Mouse (Mus musculus): ENCODE results near the gene Palld. TPM values are rescaled to one million over a fixed set of nuclear protein-coding genes. Genes with fewer than 3 reads are reported as not detected.

Gene Palld
- polyA plus RNA-seq, 1 experiment from 2014 or later, result 18.1 TPM

DNA sequence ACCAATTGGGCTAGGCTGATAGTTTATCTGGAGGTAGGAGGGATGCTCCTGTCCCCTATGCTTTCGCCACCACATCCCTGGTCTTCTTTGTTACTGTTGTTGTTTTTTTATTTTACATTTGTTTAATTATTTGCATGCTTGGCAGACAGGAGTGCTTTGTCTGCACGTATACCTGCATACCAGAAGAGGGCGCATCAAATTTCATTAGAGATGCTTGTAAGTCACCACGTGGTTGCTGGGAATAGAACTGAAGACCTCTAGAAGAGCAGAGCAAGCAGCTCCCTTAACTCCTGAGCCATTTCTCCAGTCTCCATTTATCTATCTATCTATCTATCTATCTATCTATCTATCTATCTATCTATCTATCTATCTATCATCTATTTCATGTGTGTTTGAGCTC is 166.4 kb downstream of the Palld start:
- WGBS, result 58% methylated on average over 4 of the region's 4 CpGs
- no peak overlapping the region for H3K4me3 ChIP-seq

DNA sequence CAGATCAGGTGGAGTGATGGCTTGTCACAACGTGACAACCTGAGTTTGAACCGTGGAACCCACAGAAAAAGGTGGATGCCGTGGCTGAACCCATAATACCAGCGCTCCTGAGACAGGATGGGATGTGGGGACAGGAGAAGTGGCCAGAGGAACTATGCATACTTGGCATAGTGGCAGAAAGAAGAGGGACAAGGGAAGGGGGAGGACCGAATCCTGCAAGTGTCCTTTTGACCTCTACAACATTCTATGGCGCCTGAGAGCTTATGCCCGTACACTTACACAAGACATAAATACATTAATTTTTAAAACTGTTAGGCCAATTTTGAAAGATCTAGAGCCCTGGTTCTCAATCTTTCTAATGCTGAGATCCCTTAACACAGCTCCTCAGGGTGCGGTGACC is 168.3 kb downstream of the Palld start:
- no peak overlapping the region for H3K9ac ChIP-seq
- no peak overlapping the region for H3K4me3 ChIP-seq
- ATAC-seq (ENCODE audit: low FRiP score, low read depth), result no peak
- H3K4me1 ChIP-seq (replicated peaks), result no peaks in the 10 kb centered on the region
- no peak overlapping the region for H3K4me2 ChIP-seq
- no peaks in the 10 kb centered on the region for H3K27me3 ChIP-seq
- WGBS, result 96% methylated on average over 8 of the region's 8 CpGs
- H3K9me3 ChIP-seq, result no peaks in the 10 kb centered on the region
- H3K27ac ChIP-seq (replicated peaks), result no peak overlapping the region
- no peaks in the 10 kb centered on the region for H3K36me3 ChIP-seq

More for the DNA sequence above, 166.4 kb downstream of the Palld start:
- Histone ChIP-seq H3K9ac (no peak overlapping the region), H3K36me3 (no peaks in the 10 kb centered on the region), H3K27ac (replicated peaks) (no peak overlapping the region), H3K4me1 (replicated peaks) (no peaks in the 10 kb centered on the region), H3K4me2 (no peak overlapping the region), H3K9me3 (no peaks in the 10 kb centered on the region), H3K27me3 (no peaks in the 10 kb centered on the region)
- ATAC-seq (ENCODE audit: low FRiP score, low read depth), result no peak

DNA sequence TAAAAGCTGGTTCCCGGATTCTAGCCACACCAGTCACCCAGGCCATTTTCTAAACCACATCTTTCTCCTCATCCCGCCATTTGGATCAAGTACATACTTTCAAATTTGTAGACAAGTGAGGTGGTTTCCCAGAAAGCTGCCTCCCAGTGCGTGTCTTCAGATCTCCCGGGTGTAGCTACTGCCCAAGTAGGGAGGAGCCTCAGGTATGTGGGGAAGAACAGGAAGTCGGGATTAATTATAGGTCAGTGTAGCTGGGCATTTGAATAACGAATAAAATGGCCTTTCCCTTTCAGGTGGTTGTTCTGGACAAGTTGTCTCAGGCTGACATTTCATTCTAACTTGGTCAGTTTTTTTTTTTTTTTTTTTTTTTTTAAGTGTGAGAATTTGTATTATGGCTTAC is 170.3 kb downstream of the Palld start:
- H3K9me3 ChIP-seq, result no peaks in the 10 kb centered on the region
- H3K4me2 ChIP-seq, result no peak overlapping the region
- no peaks in the 10 kb centered on the region for H3K4me1 ChIP-seq (replicated peaks)
- no peaks in the 10 kb centered on the region for H3K36me3 ChIP-seq
- H3K4me3 ChIP-seq, result no peak overlapping the region
- H3K27ac ChIP-seq (replicated peaks), result no peak overlapping the region
- H3K9ac ChIP-seq, result no peak overlapping the region
- WGBS, result 88% methylated on average over 6 of the region's 6 CpGs
- ATAC-seq (ENCODE audit: low FRiP score, low read depth), result no peak
- H3K27me3 ChIP-seq, result no peaks in the 10 kb centered on the region

- no peaks in the 10 kb centered on the region for H3K4me1 ChIP-seq (replicated peaks)
- no peak overlapping the region for H3K27ac ChIP-seq (replicated peaks)
- no peak for ATAC-seq (ENCODE audit: low FRiP score, low read depth)
- no peaks in the 10 kb centered on the region for H3K36me3 ChIP-seq
- no peaks in the 10 kb centered on the region for H3K9me3 ChIP-seq
- H3K4me3 ChIP-seq, result no peak overlapping the region
- WGBS, result 72% methylated on average over 5 of the region's 5 CpGs
- H3K4me2 ChIP-seq, result no peak overlapping the region
- no peak overlapping the region for H3K9ac ChIP-seq
- no peaks in the 10 kb centered on the region for H3K27me3 ChIP-seq
These were observed 171.0 kb downstream of the Palld start for GRCm38 (mm10) chr8:61731306-61732088.

GRCm38 (mm10) chr8:61730669-61731068 is 171.8 kb downstream of the Palld start:
- Histone ChIP-seq H3K4me3 (no peak overlapping the region), H3K4me2 (no peak overlapping the region), H3K27me3 (no peaks in the 10 kb centered on the region), H3K9me3 (no peaks in the 10 kb centered on the region), H3K4me1 (replicated peaks) (no peaks in the 10 kb centered on the region), H3K9ac (no peak overlapping the region), H3K27ac (replicated peaks) (no peak overlapping the region), H3K36me3 (no peaks in the 10 kb centered on the region)
- 86% methylated on average over 6 of the region's 6 CpGs for WGBS
- ATAC-seq (ENCODE audit: low FRiP score, low read depth), result no peak

GRCm38 (mm10) chr8:61725306-61726017 is 177.0 kb downstream of the Palld start:
- Histone ChIP-seq H3K4me3 (no peak overlapping the region), H3K9me3 (no peaks in the 10 kb centered on the region), H3K9ac (no peak overlapping the region), H3K27me3 (no peaks in the 10 kb centered on the region), H3K27ac (replicated peaks) (no peak overlapping the region), H3K4me1 (replicated peaks) (no peaks in the 10 kb centered on the region), H3K36me3 (no peaks in the 10 kb centered on the region), H3K4me2 (no peak overlapping the region)
- 90% methylated on average over 8 of the region's 8 CpGs for WGBS
- ATAC-seq (ENCODE audit: low FRiP score, low read depth), result no peak

DNA sequence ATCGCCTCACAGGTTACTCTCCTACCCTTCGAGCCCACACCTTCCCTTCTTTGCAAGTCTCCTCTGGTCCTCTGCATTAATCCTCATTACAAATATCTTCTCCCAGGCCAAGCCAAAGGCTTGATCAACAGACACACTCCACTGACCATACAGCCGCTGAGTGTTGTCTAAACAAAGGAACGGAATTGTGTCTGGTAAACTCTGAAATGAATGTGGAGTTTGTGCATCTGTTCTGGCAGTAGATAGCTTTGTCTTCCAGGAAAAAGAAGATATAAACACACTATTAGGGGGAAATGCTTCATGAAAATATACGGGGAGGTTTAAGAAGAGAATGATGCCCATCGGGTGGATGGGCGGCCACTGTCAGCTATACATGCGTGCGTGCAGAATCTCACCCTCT is 180.3 kb downstream of the Palld start:
- 87% methylated on average over 9 of the region's 9 CpGs for WGBS

GRCm38 (mm10) chr8:61715351-61716125 is 187.0 kb downstream of the Palld start:
- ATAC-seq (ENCODE audit: low FRiP score, low read depth), result no peak
- H3K4me2 ChIP-seq, result no peak overlapping the region
- no peak overlapping the region for H3K9ac ChIP-seq
- no peaks in the 10 kb centered on the region for H3K27me3 ChIP-seq
- no peak overlapping the region for H3K27ac ChIP-seq (replicated peaks)
- no peaks in the 10 kb centered on the region for H3K36me3 ChIP-seq
- 63% methylated on average over 14 of the region's 14 CpGs for WGBS
- no peaks in the 10 kb centered on the region for H3K9me3 ChIP-seq
- no peak overlapping the region for H3K4me3 ChIP-seq
- H3K4me1 ChIP-seq (replicated peaks), result no peaks in the 10 kb centered on the region

More for the DNA sequence above, 180.3 kb downstream of the Palld start:
- H3K4me1 ChIP-seq (replicated peaks), result no peaks in the 10 kb centered on the region
- H3K27me3 ChIP-seq, result no peaks in the 10 kb centered on the region
- no peak for ATAC-seq (ENCODE audit: low FRiP score, low read depth)
- H3K9me3 ChIP-seq, result no peaks in the 10 kb centered on the region
- no peak overlapping the region for H3K27ac ChIP-seq (replicated peaks)
- no peak overlapping the region for H3K4me2 ChIP-seq
- no peak overlapping the region for H3K9ac ChIP-seq
- H3K36me3 ChIP-seq, result no peaks in the 10 kb centered on the region
- no peak overlapping the region for H3K4me3 ChIP-seq

DNA sequence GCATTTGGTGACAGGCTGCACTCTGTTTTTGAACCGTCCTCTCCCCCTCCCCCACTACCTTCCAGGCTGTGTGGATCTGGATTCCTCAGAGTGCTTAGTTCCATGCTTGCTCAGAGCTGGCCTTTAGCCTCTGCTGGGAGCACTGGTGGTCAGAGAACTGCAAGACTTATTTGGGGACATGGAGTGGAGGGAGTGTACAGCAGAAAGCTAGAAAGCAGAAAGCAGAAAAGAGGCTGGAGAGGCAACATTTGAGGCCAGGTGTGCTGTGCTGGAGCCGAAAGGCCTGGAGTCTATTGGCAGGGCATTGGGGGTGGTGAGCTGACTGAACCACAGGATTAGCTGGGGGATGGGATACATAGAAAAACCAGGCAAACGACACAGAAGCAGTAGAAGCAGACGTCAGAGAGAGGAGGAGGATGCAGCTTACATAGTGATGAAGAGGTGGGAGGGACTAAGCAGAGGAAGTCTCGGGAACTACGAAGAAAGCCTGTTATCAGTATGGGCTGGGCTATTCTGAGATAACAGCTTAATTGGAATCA is 188.1 kb downstream of the Palld start:
- no peak overlapping the region for H3K4me2 ChIP-seq

GRCm38 (mm10) chr8:61713195-61713990 is 189.1 kb downstream of the Palld start:
- Histone ChIP-seq H3K27me3 (no peaks in the 10 kb centered on the region), H3K4me1 (replicated peaks) (no peaks in the 10 kb centered on the region; the same call in 1 of the 2 replicates), H3K4me2 (no peak overlapping the region), H3K9ac (no peak overlapping the region), H3K9me3 (no peaks in the 10 kb centered on the region), H3K4me3 (no peak overlapping the region), H3K36me3 (no peaks in the 10 kb centered on the region), H3K27ac (replicated peaks) (no peak overlapping the region)
- ATAC-seq (ENCODE audit: low FRiP score, low read depth), result no peak
- 92% methylated on average over 16 of the region's 16 CpGs for WGBS

More for the DNA sequence above, 188.1 kb downstream of the Palld start:
- Histone ChIP-seq H3K27me3 (no peaks in the 10 kb centered on the region), H3K4me3 (no peak overlapping the region), H3K27ac (replicated peaks) (no peak overlapping the region), H3K9ac (no peak overlapping the region), H3K36me3 (no peaks in the 10 kb centered on the region), H3K9me3 (no peaks in the 10 kb centered on the region), H3K4me1 (replicated peaks) (no peaks in the 10 kb centered on the region)
- ATAC-seq (ENCODE audit: low FRiP score, low read depth), result no peak
- WGBS, result 53% methylated on average over 6 of the region's 6 CpGs

DNA sequence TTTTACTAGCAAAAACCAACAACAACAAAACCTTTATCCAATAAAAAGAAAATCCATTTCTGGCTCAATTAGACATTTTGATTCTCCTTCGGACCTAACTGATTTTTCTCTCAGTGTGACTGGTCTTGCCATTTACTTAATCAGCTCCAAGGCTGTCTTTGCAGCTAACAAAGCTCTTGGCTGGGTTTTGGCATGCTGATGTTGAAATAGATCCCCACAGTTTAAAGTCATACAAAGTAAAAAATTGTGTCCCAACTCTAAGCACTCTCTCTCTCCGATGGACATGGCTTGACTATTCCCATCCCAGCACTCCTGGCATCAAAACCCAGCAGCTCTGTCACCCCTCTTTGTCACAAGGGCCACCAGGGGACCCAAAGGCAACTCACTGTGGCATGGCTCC is 190.1 kb downstream of the Palld start:
- Histone ChIP-seq H3K9ac (no peak overlapping the region), H3K27me3 (no peaks in the 10 kb centered on the region), H3K36me3 (no peaks in the 10 kb centered on the region), H3K4me2 (no peak overlapping the region), H3K4me1 (replicated peaks) (no peaks in the 10 kb centered on the region; the same call in 1 of the 2 replicates), H3K4me3 (no peak overlapping the region), H3K27ac (replicated peaks) (no peak overlapping the region), H3K9me3 (no peaks in the 10 kb centered on the region)
- ATAC-seq (ENCODE audit: low FRiP score, low read depth), result no peak
- WGBS, result 86% methylated on average over 2 of the region's 2 CpGs
